Mouse (Mus musculus): ENCODE measurements around the gene 0610009B22Rik. TPM values are rescaled to one million over a fixed set of nuclear protein-coding genes. Genes with fewer than 3 reads are reported as not detected.

The 0610009B22Rik gene
- polyA plus RNA-seq, 1 experiment, result 27.9 TPM

DNA sequence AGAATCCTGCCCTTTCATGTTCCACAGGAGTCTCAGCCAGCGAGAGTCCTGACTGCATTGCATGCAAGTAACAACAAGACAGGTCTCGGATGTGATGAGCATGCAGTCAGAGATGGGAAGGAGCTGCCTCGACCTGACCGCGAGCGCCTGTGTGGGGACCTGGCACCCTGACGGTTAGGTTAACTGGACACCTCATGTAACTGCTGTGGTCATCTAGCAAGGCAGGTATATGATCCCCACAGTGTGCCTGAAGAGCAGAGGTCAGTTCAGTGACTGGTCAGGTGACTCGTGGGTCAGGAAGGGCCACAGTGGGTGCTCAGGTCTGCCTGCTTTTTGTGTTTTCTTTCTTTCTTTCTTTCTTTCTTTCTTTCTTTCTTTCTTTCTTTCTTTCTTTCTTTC lies 6.7 kb downstream of the 0610009B22Rik start:
- Histone ChIP-seq H3K79me2 (ENCODE audit: control insufficient read depth, insufficient read depth) (peaks cover 4% of the 10 kb centered on the region), H3K4me3 (no peak overlapping the region), H3K36me3 (ENCODE audit: control insufficient read depth, insufficient read depth) (no peaks in the 10 kb centered on the region), H3ac (ENCODE audit: control insufficient read depth, insufficient read length) (no peak overlapping the region), H3K27me3 (ENCODE audit: control insufficient read depth, insufficient read depth, insufficient read length) (no peaks in the 10 kb centered on the region), H3K4me2 (ENCODE audit: low read depth) (peak overlapping the region; percentile 72)
- TF ChIP-seq E2F4 (IDR thresholded peaks at IDR 0.05; ENCODE audit: insufficient read depth), result no peak
- TF ChIP-seq TCF3 (IDR thresholded peaks at IDR 0.05; ENCODE audit: insufficient read length, low read depth), result no peak
- TF ChIP-seq MAX (IDR thresholded peaks at IDR 0.05; ENCODE audit: low read depth), result no peak
- no peak for TF ChIP-seq REST (IDR thresholded peaks at IDR 0.05; ENCODE audit: insufficient read depth, insufficient read length)
- no peak for TF ChIP-seq TCF12 (IDR thresholded peaks at IDR 0.05; ENCODE audit: insufficient read depth, poor library complexity, severe bottlenecking)
- no peak for TF ChIP-seq POLR2AphosphoS2 (IDR thresholded peaks at IDR 0.05; ENCODE audit: insufficient read length, low read depth)
- no peak for TF ChIP-seq MYOD1 (IDR thresholded peaks at IDR 0.05; ENCODE audit: control insufficient read depth in 1 of 3, insufficient read length in 2 of 3, low read depth in 2 of 3)

DNA sequence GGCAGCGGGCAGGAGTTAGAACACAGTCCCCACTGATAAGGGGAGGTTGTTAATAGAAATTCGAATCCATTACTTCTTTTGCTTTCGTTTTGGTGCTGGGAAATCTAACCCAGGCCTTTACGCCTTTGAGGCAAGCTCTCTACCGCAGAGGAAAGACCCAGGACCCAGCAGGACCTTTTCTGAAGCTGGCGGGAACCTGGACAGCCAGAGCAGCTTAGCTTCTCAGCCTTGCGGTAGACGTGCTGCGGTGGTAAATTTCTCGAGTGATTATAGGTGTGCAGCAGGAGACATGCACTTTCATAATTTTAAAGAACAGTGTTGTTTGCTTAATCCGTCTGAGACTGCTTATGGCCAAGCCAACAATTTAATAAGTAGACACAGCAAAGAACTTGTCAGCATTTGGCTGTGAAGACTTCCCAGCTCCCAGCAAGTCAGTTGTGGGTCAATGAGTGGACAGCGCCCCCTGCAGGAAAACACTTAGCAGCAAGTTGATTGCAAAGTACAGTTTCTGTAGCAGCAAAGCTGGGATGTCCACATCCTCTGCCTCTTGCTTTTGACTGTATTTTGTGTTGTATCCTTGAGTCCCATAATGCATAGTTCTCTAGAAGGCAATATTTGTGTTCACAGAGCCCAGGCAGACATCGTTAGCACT lies 7.2 kb downstream of the 0610009B22Rik start:
- Histone ChIP-seq H3K36me3 (ENCODE audit: control insufficient read depth, insufficient read depth) (no peaks in the 10 kb centered on the region), H3K27me3 (ENCODE audit: control insufficient read depth, insufficient read depth, insufficient read length) (no peaks in the 10 kb centered on the region), H3K79me2 (ENCODE audit: control insufficient read depth, insufficient read depth) (no peaks in the 10 kb centered on the region), H3K4me2 (ENCODE audit: low read depth) (peak overlapping the region; percentile 72), H3ac (ENCODE audit: control insufficient read depth, insufficient read length) (no peak overlapping the region), H3K4me3 (no peak overlapping the region)
- TF ChIP-seq TCF12 (IDR thresholded peaks at IDR 0.05; ENCODE audit: insufficient read depth, poor library complexity, severe bottlenecking), result no peak
- TF ChIP-seq POLR2AphosphoS2 (IDR thresholded peaks at IDR 0.05; ENCODE audit: insufficient read length, low read depth), result no peak
- TF ChIP-seq MYOD1 (IDR thresholded peaks at IDR 0.05; ENCODE audit: control insufficient read depth in 1 of 3, insufficient read length in 2 of 3, low read depth in 2 of 3), result no peak
- no peak for TF ChIP-seq E2F4 (IDR thresholded peaks at IDR 0.05; ENCODE audit: insufficient read depth)
- TF ChIP-seq REST (IDR thresholded peaks at IDR 0.05; ENCODE audit: insufficient read depth, insufficient read length), result no peak
- TF ChIP-seq SRF (IDR thresholded peaks at IDR 0.05; ENCODE audit: control insufficient read depth, insufficient read length, low read depth), result no peak
- TF ChIP-seq POLR2A (IDR thresholded peaks at IDR 0.05; ENCODE audit: insufficient read length, low read depth), result no peak
- no peak for TF ChIP-seq USF1 (IDR thresholded peaks at IDR 0.05; ENCODE audit: low read depth)

DNA sequence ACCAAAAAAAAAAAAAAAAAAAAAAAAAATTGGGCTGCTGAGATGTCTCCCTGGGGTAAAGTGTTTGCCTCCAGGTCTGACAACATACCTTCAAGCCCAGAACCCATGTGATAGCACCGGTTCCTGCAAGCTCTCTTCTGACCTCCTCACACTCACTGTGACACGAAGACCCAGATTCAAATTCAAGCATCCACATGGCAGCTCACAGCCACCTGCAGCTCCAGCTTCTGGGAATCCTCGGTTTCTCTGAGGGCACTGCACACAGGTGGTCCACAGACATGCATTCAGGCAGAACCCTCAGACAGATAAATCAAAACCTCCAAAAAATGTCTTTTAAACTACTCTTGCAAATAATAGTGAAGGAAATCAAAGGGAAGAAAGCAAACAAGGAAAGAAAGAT lies 9.2 kb downstream of the 0610009B22Rik start:
- Histone ChIP-seq H3K79me2 (ENCODE audit: control insufficient read depth, insufficient read depth) (no peaks in the 10 kb centered on the region), H3K27me3 (ENCODE audit: control insufficient read depth, insufficient read depth, insufficient read length) (no peaks in the 10 kb centered on the region), H3ac (ENCODE audit: control insufficient read depth, insufficient read length) (no peak overlapping the region), H3K36me3 (ENCODE audit: control insufficient read depth, insufficient read depth) (no peaks in the 10 kb centered on the region), H3K4me2 (ENCODE audit: low read depth) (no peak overlapping the region), H3K4me3 (no peak overlapping the region)
- TF ChIP-seq TCF3 (IDR thresholded peaks at IDR 0.05; ENCODE audit: insufficient read length, low read depth), result no peak
- TF ChIP-seq E2F4 (IDR thresholded peaks at IDR 0.05; ENCODE audit: insufficient read depth), result no peak
- no peak for TF ChIP-seq POLR2AphosphoS2 (IDR thresholded peaks at IDR 0.05; ENCODE audit: insufficient read length, low read depth)
- no peak for TF ChIP-seq USF1 (IDR thresholded peaks at IDR 0.05; ENCODE audit: low read depth)
- no peak for TF ChIP-seq REST (IDR thresholded peaks at IDR 0.05; ENCODE audit: insufficient read depth, insufficient read length)
- TF ChIP-seq MAX (IDR thresholded peaks at IDR 0.05; ENCODE audit: low read depth), result no peak
- TF ChIP-seq CEBPB (IDR thresholded peaks at IDR 0.05; ENCODE audit: insufficient read depth, poor library complexity, severe bottlenecking), result no peak
- TF ChIP-seq MYOG (IDR thresholded peaks at IDR 0.05; ENCODE audit: control insufficient read depth in 1 of 3, insufficient read depth in 1 of 3, insufficient read length in 2 of 3, low read depth in 2 of 3), result no peak
- no peak for TF ChIP-seq SRF (IDR thresholded peaks at IDR 0.05; ENCODE audit: control insufficient read depth, insufficient read length, low read depth)
- TF ChIP-seq POLR2A (IDR thresholded peaks at IDR 0.05; ENCODE audit: insufficient read length, low read depth), result no peak
- TF ChIP-seq MYOD1 (IDR thresholded peaks at IDR 0.05; ENCODE audit: control insufficient read depth in 1 of 3, insufficient read length in 2 of 3, low read depth in 2 of 3), result no peak
- no peak for TF ChIP-seq TCF12 (IDR thresholded peaks at IDR 0.05; ENCODE audit: insufficient read depth, poor library complexity, severe bottlenecking)

DNA sequence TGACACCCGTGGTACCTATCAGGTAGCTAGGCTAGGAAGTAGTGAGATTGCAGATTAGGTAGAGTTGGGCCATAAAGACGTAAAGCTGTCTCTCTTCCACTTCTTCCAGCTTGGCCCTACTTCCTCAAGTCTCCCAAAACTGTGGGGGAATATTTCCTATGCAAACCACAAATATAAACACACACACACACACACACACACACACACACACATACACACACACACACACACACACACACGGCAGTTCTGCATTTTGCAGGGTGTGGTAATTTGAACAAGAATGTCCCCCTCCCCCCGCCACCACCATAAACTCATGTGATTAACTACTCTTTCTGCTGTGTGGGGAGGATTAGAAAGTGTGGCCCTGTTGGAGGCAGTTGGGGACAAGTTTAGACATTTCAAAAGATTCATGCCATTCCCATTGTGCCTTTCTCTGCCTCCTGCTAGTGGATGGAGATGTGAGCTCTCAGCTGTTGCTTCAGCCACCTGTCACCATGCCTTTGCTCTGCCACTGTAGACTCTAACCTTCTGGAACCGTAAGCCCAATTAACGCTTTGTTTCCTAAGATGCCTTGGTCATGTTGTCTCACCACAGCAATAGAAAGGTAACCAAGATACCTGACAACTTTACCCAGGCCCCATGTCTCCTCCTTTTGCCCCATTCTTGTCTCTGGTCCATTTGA lies 10.8 kb downstream of the 0610009B22Rik start:
- TF ChIP-seq TCF12 (IDR thresholded peaks at IDR 0.05; ENCODE audit: insufficient read depth, poor library complexity, severe bottlenecking) (peak; percentile 46), MAX (IDR thresholded peaks at IDR 0.05; ENCODE audit: low read depth) (no peak), POLR2AphosphoS2 (IDR thresholded peaks at IDR 0.05; ENCODE audit: insufficient read length, low read depth) (no peak), CEBPB (IDR thresholded peaks at IDR 0.05; ENCODE audit: insufficient read depth, poor library complexity, severe bottlenecking) (no peak), SRF (IDR thresholded peaks at IDR 0.05; ENCODE audit: control insufficient read depth, insufficient read length, low read depth) (no peak), TCF3 (IDR thresholded peaks at IDR 0.05; ENCODE audit: insufficient read length, low read depth) (peak; percentile 32), MYOD1 (IDR thresholded peaks at IDR 0.05; ENCODE audit: control insufficient read depth in 1 of 3, insufficient read length in 2 of 3, low read depth in 2 of 3) (peak in 2 of 3 experiments; percentile 85), REST (IDR thresholded peaks at IDR 0.05; ENCODE audit: insufficient read depth, insufficient read length) (no peak), E2F4 (IDR thresholded peaks at IDR 0.05; ENCODE audit: insufficient read depth) (no peak), USF1 (IDR thresholded peaks at IDR 0.05; ENCODE audit: low read depth) (no peak), POLR2A (IDR thresholded peaks at IDR 0.05; ENCODE audit: insufficient read length, low read depth) (no peak), MYOG (IDR thresholded peaks at IDR 0.05; ENCODE audit: control insufficient read depth in 1 of 3, insufficient read depth in 1 of 3, insufficient read length in 2 of 3, low read depth in 2 of 3) (peak; percentile 58 to 85 (median 62))
- Histone ChIP-seq H3ac (ENCODE audit: control insufficient read depth, insufficient read length) (no peak overlapping the region), H3K36me3 (ENCODE audit: control insufficient read depth, insufficient read depth) (no peaks in the 10 kb centered on the region), H3K79me2 (ENCODE audit: control insufficient read depth, insufficient read depth) (no peaks in the 10 kb centered on the region), H3K27me3 (ENCODE audit: control insufficient read depth, insufficient read depth, insufficient read length) (no peaks in the 10 kb centered on the region), H3K4me3 (no peak overlapping the region), H3K4me2 (ENCODE audit: low read depth) (no peak overlapping the region)
